Mouse (Mus musculus) inflammation-experienced regulatory T-cells, adult 16 weeks (primary cell): Measurements from ENCODE around the gene Glmn. TPM values are rescaled to one million over a fixed set of nuclear protein-coding genes. Genes with fewer than 3 reads are reported as not detected.

Source experiments
- polyA plus RNA-seq: library from polyadenylated mRNA; unstranded; fragments of 100-300 nt; shearing (Covaris generic); gene quantifications from one replicate; pipeline ENCODE4 v1.2.1, GENCODE M21; 2017

Glmn gene
- 24.0 TPM for polyA plus RNA-seq

DNA sequence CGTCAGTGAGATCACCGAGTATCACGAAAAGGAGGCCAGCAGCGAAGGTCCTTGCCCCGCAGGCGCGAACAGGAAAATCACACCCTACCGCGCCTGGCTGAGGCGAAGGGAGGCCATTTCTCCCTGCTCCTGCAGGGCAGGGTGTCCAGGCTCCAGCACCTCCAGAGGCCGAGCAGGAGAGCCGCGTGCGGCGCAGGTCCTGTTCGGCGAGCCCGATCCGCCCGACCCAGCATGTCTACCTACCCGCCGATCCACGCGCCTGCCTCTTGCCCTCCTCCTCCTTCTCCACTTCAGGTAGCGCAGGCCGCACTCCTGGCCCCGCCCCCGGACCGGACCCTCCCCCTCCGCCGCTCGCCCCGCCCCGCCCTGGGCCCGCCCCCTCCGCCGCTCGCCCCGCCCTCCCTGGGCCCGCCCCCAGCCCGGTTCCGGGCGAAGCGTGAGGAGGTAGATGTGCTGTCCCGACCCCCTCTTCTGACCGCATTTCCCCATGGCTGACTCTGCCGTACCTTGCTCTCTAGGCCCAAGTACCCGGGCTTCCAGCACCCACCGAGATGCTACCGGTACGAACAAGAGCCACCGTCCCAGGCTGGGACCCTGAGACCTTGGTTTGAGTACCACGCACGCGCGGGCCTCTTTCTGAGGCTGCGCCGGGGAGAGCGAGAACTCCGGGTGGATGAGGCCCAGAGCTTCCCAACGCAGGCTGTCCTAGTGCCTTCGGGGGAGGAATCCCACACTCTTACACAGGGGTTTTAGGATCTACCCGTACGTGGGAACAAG lies at the start of gene Glmn, which contains the start of gene Rpap2:
Glmn (minus strand) TSS at position 588 of the 777 bp plus-strand sequence.
Rpap2 (plus strand) TSS at position 73 of the 777 bp plus-strand sequence.

DNA sequence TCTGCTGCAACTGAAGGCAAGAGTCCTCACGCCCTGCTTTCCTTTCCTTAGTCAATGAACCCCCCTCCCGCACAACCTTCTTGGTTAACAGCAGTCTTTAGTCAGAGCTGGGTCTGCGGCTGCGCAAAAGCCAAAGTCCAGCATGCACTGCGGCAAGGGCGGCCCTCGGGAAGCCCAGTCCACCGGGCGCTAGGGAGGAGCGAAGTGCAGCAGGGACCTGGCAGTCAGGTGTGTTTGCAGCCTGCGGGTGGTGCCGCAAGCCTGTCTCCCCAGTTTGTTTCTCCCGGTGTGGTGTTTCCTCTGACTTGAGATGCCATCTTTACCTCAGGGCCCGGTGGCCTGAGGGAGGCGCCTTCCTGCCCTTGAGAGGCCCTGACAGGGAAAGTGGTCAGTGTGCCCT lies 63.1 kb downstream of the Glmn start, which contains the start of gene 1700028K03Rik:
1700028K03Rik (plus strand) TSS at position 129 of the 400 bp plus-strand sequence.

DNA sequence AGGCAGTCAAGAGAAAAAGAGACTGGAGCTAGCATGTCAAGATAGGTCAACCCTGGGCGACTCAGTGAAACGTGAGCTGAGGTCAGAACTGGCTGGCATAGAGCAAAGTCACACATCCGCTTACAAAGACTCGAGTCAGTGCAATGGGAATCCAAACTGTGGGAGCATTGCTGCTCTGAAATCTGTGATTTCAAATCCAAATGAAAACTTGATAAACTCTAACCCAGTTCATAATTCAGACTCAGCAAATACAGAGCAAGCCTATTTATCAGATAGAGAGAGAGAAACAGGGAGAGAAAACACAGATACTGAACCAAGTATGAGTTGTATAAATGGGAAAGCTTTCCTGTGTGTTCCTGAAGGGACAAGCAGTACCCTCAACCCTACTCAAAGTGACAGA lies 90.4 kb downstream of the Glmn start, which contains the start of gene Gm42669:
Gm42669 (plus strand) TSS at position 301 of the 400 bp plus-strand sequence.

Other genes starting within 250 kb of the Glmn start
- gene Ephx4, start 195.2 kb downstream of the Glmn start, polyA plus RNA-seq: 1.7 TPM
- gene Lpcat2b, start 166.3 kb downstream of the Glmn start, polyA plus RNA-seq: not detected
- gene Btbd8, start 159.9 kb downstream of the Glmn start, polyA plus RNA-seq: 9.1 TPM
- 0.76 TPM for gene Gm42669, start 90.3 kb downstream of the Glmn start, polyA plus RNA-seq
- 0.32 TPM for gene 1700028K03Rik, start 63.2 kb downstream of the Glmn start, polyA plus RNA-seq
- 38.3 TPM for gene Rpap2, start 515 bp downstream of the Glmn start, polyA plus RNA-seq
- 2.3 TPM for gene Gfi1, start 128.1 kb upstream of the Glmn start, polyA plus RNA-seq
- not detected for gene Ube2d2b, start 232.2 kb upstream of the Glmn start, polyA plus RNA-seq